Mouse (Mus musculus): ENCODE measurements at regions not wholly inside any gene's neighbourhood (a gene's known extent, or its start where the extent isn't known, plus 50 kb on each side); places are given as distances from the start of the nearest gene placed in this dataset.

- TF ChIP-seq CTCF (IDR thresholded peaks at IDR 0.05; ENCODE audit: extremely low read depth, insufficient read length, insufficient replicate concordance, low read depth, low read length): no peak
- no peak for TF ChIP-seq POLR2A (IDR thresholded peaks at IDR 0.05; ENCODE audit: low read depth, low read length)
These were observed 355.3 kb downstream of the Adgrl2 start for GRCm38 (mm10) chr3:148635101-148635500.
